Mouse (Mus musculus): ENCODE data around the gene Psmd1.
A peak's percentile ranks its signal among the peaks of the same experiment; 100 is the strongest.
"Not testable (repeated sequence)": the region's sequence is repeated elsewhere in the genome, so short reads cannot be mapped to it uniquely, and the experiment has no call there.

Psmd1 gene

DNA sequence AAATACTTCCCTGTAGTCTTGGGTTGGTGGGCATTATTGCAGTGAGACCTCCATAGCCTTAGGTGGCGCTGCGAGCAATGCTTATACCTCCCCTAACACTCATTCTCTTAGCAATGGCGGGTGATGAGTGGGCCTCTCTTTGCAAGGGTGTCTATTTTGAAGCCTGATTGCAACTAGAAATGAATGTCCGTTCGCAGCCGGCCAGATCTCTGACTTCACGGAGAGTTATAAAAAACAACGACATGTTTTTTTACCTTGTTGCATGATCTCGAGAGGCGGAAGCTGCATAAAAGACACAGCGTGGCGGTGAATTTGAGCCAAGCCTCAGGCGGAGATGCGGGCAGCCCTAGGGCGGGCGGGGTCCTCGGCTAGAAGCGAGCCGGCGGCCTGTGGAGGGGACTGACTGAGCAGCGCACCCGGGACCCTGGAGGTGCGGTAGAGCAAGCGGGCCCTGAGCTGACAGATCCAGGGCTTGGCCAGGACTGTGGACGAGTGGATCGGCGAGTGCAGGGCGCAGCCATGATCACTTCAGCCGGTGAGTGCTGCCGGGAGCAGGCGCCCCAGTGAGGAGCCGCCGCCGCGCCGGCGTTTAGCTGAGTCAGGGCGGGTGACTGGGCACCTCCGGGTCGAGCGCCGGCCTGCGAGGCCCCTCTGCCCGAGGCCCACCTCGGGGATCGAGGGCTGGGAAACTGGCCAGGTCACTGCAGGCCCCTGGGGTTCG, at the start of gene Psmd1:
Gene Psmd1 (plus strand): TSS at position 117 of the 721 bp plus-strand sequence.
- peak; percentile 83 for DNase-seq (ENCODE audit: low read depth, low spot score)

DNA sequence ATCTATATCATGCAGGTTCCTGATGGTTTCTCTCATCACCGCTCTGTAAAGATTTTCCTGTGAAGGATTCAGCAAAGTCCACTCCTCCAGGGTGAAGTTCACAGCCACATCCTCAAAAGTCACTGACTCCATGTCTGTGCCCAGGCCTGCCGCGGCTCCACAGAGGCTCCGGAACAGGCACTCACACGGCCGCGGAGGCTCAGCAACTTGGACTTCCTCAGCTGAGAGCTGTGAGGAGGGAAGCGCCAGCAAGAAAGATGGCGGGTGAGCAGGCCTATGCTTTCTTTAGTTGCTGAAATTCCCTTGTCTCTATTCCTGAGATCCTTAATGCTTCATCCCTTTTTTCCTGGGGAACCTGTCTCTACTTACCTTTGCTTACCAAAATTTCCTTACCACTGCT, 48.4 kb upstream of the Psmd1 start:
- not testable (repeated sequence) for DNase-seq (ENCODE audit: low read depth, low spot score)

DNA sequence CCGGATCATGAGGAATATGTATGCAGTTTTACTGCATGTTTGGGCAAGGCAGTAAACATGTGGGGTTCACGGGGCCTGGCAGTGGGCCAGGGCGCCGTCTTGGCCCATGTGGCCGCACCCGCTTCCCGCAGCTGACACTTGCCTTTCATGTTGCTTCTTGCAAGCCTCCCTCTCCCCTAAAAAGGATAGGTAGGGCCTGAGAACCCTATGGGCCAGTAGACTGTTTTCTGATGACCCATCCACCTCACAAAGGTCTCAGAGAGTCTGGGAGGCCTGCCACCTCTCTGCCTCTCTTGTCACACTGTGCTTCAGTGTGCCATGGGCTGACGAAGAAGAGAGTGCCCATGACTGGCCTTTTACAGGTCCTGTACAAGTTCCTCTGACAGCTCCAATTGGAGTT, 47.7 kb upstream of the Psmd1 start, which contains the start of gene Spata3:
Gene Spata3 (plus strand): TSS at position 301 of the 400 bp plus-strand sequence.
- DNase-seq (ENCODE audit: low read depth, low spot score): no peak

DNA sequence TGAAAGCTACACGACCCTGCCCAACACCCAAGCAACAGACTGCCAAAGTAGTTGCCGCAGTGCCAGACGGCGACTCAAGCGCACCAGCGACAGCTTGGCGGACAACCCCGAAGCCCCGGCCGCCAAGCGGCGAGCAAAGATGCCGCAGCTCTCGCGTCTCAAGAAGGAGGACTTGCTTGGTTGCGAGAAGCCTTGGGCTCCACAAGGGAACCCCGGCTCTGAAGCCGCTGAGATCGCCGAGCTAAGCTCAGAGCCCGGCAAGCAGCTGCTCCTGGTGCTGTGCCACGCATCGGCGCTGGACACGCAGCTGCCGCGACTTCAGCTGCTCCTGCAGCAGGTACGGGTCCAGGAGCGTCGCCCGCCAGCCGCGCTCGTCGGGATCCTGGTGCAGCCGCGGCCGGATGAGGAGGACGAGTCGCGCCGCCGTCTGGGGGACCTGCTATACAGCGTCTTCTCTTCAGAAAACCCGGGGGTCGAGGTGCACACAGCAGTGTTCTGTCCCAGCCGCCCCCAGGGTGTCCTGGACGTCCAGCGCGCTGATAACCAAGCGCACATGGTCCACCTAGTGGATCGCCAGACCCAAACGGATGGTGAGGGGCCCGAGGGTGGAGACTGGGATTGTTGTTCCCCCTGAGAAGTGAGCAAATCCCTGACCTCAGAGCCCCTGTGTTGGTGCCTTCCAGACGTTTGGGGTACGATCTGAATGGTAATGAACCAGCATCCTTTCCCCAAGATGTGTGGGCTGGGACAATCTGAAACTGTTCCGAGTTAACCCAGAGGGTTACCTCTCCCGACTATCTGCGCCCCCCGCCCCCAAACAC, 45.7 kb upstream of the Psmd1 start:
- DNase-seq (ENCODE audit: low read depth, low spot score): peak; percentile 59

DNA sequence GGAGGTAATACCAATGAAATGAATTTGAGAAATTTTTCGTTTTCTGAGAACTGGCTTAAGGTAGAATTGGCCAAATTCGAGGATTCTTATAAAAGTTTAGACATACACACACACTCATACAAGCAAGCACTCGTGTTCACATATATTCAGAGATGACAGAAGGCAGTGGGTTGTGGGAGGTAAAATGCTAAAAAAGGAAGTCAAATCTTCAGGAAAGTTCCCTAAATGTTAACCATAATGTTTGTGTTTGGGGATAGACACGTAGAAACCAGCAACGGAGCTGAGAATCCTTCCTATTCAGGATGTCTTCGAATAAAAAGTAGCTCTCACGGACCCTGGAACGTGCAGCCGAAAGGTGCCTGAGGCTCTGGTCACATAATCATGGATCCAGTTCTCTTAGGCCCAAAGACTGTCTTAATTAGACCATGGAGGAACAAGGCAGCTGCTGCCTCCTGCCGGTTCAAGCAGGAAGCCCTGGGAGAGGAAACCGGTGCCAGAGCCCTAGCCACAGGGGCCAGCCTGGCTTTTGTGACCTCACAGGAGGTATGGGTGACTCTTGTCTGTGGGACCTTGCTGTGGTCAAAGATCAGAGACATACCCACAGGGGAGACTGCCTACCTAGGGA, 42.7 kb upstream of the Psmd1 start:
- DNase-seq (ENCODE audit: low read depth, low spot score): no peak

DNA sequence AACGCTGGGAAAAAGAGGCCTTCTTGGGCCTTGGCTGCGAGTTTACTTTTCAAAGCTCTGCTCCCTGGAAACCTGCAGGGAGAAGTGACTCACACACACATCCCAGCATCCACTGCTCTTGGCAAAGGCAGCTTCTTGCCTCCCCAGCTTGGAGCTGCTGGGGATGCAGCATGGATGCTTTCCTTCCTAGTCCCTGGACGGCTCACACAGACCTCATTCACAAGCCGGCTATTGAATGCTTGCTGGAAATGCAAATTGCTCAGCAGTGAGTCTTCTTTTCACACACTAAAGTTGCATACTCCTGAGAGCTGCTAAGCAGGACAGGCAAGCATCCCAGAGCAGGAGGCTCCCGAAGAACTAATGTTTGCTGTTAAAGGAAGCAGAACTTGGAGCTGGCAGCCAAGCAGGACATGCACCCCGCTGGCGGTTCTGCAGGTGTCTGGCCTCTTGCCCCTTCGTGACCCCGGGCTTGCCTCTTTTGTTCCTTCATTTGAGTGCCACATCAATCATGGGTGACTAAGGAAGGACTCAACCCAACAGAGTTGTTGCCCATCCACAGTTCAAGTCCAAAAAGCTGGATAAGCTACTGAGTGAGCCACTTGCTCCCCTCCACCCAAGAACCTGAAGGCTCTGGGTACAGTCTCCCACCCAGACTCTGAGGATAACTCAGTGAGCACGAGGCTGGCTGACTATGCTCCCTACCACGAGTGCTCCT, 31.8 kb upstream of the Psmd1 start:
- DNase-seq (ENCODE audit: low read depth, low spot score): no peak

DNA sequence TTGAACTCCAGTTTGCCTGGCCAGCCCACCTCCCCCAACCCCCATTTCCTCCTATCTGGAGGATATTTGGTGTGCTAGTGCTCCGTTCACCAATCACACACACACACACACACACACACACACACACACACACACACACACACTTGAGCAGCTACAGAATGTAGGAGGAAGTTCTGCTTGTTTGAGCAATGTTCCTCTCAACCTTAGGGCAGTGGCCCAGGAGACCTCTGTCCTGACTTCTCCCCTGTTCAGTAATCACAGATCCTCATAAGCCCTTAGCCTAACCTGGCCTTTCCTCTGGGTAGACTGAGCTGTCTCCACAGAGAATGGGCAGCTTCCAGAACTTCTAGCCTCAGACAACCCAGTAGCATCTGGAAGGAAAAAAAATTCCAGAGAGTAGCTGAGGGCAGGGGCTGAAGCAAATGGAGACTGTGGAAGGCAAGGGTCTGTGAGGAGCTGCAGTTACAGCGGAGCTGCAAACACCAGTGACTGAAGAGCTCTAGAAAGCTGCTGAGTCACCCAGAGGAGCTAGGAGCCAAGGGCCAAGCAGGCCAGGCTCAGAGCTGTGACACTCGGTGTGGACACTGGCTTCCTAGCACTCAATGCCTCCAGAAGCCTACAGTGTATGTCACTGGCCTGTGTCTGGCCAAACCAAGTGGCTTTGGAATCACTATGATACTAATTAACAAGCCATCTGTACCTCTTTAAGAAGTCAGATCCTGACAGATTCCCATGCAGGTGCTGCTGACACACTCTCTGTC, 25.8 kb upstream of the Psmd1 start:
- DNase-seq (ENCODE audit: low read depth, low spot score): no peak

DNA sequence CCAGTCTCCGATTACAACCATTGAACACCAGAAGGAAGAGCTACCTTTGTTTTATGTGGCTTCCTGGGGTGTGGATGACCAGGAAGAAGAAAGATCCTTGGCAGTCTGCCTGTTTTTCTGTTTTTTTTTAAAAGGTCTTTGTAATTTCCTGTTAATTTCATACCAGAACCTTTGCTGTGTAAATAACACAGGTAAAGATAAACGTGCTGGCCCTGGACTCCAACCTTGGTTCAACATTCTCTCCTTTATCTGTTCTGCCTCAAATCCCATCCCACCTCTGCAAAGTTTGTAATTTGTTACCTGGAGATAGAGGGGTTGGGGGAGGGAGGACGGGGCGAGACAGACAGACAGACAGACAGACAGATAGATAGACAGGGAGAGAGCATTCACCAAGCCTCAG, 24.1 kb upstream of the Psmd1 start:
- DNase-seq (ENCODE audit: low read depth, low spot score): no peak

DNA sequence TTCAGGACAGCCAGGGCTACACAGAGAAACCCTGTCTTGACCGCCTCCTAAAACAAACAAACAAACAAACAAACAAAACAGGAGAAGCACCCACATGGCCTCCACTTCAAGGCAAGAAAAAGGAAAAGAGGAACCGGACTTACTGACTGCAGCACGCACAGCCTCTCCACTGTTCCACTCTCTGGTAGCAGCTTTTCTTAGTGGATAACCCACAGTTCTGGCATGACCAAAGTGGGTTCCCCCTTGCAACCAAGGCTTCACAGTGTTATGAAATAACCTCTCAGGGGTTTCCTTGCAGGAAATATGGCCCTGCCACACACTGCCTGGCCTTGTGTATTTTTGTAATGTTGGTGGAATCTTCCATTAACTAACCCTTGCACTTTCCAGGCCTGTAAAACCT, 23.4 kb upstream of the Psmd1 start:
- DNase-seq (ENCODE audit: low read depth, low spot score): no peak

DNA sequence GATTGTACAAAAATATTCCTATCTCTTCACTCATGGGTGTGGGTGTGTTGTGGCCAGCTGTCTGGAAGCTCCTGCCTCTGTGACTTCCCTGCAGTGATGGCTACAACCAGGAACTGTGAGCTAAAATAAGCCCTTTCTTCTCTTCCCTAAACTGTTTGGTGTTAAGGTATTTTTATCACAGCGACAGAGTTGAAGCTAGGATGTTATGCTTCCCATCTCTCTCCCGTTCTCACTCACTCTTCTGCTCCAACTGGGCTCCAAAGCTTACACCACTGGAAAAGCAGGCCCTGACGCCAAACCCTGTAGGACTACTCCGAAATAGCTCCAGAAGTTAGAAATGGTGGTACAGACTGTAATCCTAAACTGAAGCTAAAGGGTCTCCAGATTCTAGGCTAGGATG, 19.1 kb upstream of the Psmd1 start:
- no peak for DNase-seq (ENCODE audit: low read depth, low spot score)

DNA sequence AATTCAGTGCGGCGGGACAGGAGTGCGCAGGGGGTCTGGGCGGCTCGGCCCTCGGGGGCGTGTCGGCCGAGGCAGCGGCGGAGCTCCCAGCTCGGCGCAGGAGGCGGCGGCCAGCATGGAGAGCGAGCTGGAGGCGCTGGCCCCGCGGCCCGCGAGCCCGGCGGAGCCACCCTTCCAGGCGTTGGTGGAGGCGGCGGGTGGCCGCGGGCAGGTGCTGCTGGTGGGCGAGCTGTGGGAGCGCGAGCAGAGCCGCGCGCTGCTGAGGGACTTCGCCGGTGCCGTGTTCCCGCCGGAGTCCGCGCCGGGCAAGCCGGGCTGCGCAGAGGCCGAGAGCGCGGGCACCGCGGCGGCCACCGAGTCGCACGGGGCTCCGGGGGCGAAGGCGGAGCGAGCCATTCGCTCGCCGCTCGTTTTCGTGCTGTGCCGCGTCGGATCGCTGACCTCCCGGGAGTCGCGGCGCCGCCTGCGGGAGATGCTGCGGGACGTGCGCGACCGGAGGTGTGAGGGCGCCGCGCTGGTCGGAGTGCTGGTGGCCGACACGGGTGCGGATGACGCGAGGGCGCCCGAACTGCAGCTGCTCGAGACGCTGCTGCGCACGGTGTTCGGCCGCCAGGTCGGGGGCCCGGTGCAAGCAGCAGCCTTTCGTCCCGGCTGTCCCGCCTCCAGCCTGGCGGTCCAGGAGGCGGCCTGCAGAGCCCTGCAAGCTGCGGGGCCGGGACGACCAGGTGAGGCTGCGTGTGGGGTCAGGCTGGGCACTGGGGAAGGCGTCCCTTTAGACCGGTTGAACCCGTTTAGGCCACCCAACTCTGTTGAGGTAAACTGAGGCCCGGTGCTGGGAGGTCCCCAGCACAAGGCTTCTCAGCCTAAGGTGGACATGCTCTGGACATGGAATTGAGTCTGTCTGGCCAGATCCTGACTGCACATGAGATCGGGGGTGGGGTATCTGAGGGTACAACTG, 18.1 kb upstream of the Psmd1 start, which contains the start of gene 2810459M11Rik:
Gene 2810459M11Rik (plus strand): TSS at position 16 of the 958 bp plus-strand sequence.
- DNase-seq (ENCODE audit: low read depth, low spot score): no peak

DNA sequence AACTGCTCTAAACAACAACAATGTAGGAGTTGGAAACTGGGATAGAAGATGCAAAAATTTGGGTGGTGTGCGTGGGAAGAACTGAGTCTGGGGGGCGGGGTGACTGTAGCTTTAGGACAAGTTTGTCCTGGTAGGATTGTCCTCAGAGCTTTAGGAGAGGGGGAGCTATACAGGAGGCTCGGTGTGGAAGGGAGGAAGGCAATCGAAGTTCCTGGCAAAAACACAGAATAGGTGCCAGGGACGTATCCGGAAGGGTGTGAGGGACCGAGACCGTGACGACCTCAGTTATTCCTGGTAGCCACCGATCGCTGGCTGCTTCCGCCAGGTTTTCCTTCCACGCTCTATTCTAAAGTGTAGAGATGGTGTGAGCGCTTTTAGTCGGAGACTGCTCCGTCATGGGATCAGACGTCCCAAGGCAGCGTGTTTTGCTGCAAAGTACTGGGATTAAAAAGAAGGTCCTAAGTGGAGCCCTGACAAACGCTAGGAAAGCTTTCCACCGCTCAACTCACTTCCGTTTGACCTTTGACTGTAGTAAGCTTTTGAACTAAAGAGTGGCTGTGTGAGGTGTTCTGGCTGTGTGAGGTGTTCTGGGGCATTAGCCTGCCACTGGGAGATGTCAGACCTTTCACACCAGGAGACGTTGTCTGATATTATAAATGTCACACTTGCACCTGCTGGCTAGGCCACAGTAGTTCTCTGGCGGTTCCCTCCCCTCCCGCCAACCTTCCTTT, 17.2 kb upstream of the Psmd1 start:
- no peak for DNase-seq (ENCODE audit: low read depth, low spot score)

DNA sequence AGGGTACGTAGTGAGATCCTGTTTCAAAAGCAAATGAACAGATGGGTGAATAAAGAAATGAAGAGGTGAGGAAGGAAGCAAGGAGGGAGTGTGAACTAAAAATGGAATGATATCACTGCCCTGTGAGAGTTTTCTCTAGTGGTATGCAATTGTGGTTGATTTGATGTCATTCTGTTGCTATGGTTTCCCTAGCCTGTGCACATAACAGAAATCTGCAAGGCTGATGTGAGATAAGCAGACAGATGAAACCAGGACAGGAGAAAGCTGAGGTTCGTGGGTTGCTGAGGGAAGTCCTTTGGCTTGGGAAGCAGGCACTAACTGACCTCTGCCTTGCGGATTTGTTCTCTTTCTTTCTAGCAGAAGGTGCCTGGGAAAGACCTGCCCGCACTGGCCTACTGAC, 16.0 kb upstream of the Psmd1 start:
- no peak for DNase-seq (ENCODE audit: low read depth, low spot score)

DNA sequence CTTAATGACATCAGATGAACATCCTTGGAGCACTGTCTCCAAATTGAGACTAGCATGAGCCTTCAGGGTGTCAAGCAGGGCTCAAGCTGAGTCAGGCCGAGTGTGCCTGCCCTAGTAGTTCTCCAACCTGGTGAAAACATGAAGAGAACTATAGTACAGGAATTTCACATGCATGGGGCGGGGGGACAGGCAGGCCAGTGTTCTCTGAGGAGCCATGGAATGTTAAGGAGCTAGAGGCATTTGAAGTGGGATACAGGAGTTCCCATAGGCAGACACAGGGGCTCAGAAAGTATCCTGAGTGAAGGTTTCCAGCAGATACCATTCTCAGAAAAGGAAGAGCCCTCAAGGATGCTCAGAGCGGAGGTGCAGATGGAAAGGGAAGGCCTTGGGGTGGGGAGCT, 15.4 kb upstream of the Psmd1 start:
- DNase-seq (ENCODE audit: low read depth, low spot score): no peak

DNA sequence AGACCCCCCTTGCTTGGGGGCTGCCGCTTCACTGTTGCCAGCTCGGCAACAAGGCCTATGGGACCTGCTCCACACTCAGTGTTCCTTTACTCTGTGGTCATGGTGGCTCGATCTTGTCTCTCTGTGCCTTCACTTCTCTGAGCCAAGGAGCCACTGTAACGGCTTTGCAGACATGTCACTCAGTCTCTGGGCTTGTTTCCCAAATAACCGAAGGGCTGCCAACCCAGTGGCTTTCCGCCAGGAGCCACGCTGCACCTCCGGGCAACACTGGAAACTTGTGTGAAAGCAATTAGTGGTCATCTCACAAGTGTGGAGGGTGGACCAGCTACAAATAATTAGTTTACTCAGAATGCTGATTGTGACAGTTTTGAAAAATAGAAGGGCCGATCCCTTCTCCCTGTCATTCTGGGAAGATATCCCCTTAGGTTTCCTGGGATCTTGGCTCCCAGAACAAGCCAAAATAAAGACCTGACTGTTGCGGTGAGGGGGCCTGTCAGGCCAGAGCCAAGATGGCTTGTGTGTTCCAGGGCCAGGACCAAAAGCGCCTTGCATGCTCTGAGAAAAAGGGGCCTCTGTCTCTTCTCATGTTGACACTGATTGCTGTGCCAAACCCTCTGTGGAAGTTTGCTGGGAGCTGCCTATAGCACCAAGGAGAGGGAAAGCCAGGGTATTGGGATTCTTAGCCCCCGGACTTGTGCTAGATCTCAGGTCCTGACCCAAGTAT, 10.8 kb upstream of the Psmd1 start:
- no peak for DNase-seq (ENCODE audit: low read depth, low spot score)

DNA sequence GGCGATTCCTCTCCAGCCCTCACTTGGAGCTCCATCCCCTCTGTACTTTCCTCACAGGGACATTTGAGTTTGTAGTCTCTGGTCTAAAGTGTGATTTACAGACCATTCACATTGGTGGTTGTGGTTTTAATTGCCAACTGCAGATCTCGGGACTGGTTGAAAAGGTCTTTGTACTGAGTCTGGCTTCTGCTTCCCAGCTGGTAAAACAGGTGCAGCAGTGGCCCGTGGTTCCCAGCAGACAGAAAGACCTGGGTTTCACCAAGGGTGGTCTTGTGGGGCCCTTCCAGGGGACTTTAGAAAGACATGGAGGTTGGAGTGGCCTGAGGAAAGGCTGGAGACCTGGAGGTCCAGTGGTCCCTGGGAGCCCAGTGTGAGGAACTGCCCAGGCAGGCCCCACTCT, 9.2 kb upstream of the Psmd1 start:
- DNase-seq (ENCODE audit: low read depth, low spot score): no peak

DNA sequence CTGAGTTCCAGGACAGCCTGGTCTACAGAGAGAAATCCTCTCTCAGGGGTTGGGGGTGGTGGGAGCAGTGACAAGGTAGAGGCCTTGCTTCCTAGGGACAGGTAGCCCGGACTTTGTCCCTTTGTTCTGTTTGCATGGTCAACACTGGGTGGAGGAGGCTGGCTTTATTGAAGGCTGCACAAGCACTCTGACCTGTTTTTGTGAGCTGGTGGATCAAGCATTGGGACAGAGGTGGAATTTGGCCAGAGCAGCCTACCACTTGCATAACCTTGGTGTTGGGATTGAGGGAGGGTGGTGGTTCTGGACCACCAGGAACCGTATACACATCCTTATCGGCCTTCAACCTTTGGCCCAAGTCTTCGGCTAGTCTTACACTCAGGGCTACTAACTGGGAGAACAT, 7.9 kb upstream of the Psmd1 start:
- no peak for DNase-seq (ENCODE audit: low read depth, low spot score)

Data from WW6 (cell line).